Mouse (Mus musculus) forebrain, embryonic 14.5 days (tissue): ENCODE measurements around the gene Nek6. TPM values are rescaled to one million over a fixed set of nuclear protein-coding genes. Genes with fewer than 3 reads are reported as not detected.
A peak's percentile ranks its signal among the peaks of the same experiment; 100 is the strongest.

Experiments used
- ATAC-seq: fragments of 200-750 bp; cut with Nextera tagmentation; 2 replicates; pipeline ENCODE4 v1.8.0; 2017; ENCODE audit warnings: mild to moderate bottlenecking, moderate library complexity
- DNase-seq: peaks from one replicate; pipeline ENCODE4 v3.0.0-alpha.2; 2015; ENCODE audit warnings: low spot score
- H3K27ac ChIP-seq: fragments of 300-500 bp; sonication (generic); 2 replicates; pipeline ENCODE4 v1.5.1; 2014; ENCODE audit warnings: low read depth, mild to moderate bottlenecking, control low read depth, low read length, moderate library complexity
- H3K27me3 ChIP-seq: fragments of 300-500 bp; sonication (generic); replicated peaks from 2 replicates; pipeline ENCODE4 v1.6.1; 2014; ENCODE audit warnings: low read length, control low read depth, mixed read lengths; ENCODE audit not compliant: control insufficient read depth, insufficient read depth
- H3K36me3 ChIP-seq: fragments of 300-500 bp; sonication (generic); 2 replicates; pipeline ENCODE4 v1.6.1; 2014; ENCODE audit warnings: low read length, control low read depth; ENCODE audit not compliant: control insufficient read depth, insufficient read depth
- H3K4me1 ChIP-seq: fragments of 300-500 bp; sonication (generic); 2 replicates; pipeline ENCODE4 v1.6.1; 2014; ENCODE audit warnings: antibody characterized with exemption, low read length, control low read depth; ENCODE audit not compliant: control insufficient read depth, insufficient read depth
- H3K4me2 ChIP-seq: fragments of 300-500 bp; sonication (generic); 2 replicates; pipeline ENCODE4 v1.6.1; 2014; ENCODE audit warnings: mild to moderate bottlenecking, control low read depth, low read length
- H3K4me3 ChIP-seq: fragments of 300-500 bp; sonication (generic); 2 replicates; pipeline ENCODE4 v1.5.1; 2014; ENCODE audit warnings: low read depth, low read length, control low read depth
- H3K9ac ChIP-seq: fragments of 300-500 bp; sonication (generic); 2 replicates; pipeline ENCODE4 v1.6.1; 2014; ENCODE audit warnings: mild to moderate bottlenecking, low read length, control low read depth, moderate library complexity
- H3K9me3 ChIP-seq: fragments of 300-500 bp; sonication (generic); replicated peaks from 2 replicates; pipeline ENCODE4 v1.6.1; 2016; ENCODE audit warnings: low read length, control low read depth, mixed read lengths; ENCODE audit not compliant: control insufficient read depth
- WGBS: fragments of 180-500 bp; shearing (Covaris S2); extraction: QIAGEN DNeasy Blood & Tissue Kit; methylation state at CpG from one replicate; pipeline ENCODE4 v1.1.7; 2014; 5-methylcytosine and 5-hydroxymethylcytosine counted together
- polyA plus RNA-seq: library from polyadenylated mRNA; unstranded; fragments of >200 nt; fragmentation: Nextera tagmentation; extraction: Ambion mirVana; gene quantifications from 2 replicates; pipeline ENCODE4 v1.2.1, GENCODE M21; 2014

Gene Nek6
- polyA plus RNA-seq, 1 experiment from 2014 or later, result 96.7 TPM

DNA sequence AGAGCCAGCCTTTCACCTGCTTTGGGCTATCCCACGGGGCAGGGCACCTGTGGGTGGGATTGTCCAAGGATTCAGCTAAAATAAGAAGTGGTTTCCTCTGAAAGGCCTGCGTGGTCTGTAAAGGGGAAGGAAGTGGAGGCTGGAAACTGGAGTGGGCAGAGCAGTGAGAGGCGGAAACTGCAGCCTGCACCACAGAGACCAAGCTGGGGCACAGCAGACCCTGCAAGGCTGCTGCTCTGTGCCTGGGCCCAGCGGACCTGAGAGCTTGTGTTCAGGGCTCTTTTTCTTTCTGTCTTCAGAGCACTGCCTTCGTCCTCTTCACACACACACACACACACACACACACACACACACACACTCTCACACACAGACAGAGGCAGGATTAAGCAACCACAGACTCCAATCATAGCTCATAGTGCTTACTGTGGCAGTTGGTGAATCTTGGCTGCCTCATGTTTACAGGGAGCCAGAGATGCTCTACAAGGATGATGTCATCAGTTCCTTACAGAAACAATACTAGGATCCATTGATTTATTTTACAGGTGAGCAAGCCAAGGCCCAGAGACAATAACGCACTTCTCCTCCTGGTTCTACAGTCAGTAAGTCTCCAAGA is 30.2 kb upstream of the Nek6 start:
- Histone ChIP-seq H3K4me3 (no peak overlapping the region), H3K36me3 (no peaks in the 10 kb centered on the region), H3K4me1 (peaks cover 3% of the 10 kb centered on the region; the same call in 1 of the 2 replicates), H3K27me3 (no peaks in the 10 kb centered on the region), H3K27ac (no peak overlapping the region), H3K9me3 (no peaks in the 10 kb centered on the region), H3K4me2 (no peak overlapping the region), H3K9ac (no peak overlapping the region)
- DNase-seq (peak; percentile 25), ATAC-seq (no peak)
- 75% methylated on average over 6 of the region's 6 CpGs for WGBS

DNA sequence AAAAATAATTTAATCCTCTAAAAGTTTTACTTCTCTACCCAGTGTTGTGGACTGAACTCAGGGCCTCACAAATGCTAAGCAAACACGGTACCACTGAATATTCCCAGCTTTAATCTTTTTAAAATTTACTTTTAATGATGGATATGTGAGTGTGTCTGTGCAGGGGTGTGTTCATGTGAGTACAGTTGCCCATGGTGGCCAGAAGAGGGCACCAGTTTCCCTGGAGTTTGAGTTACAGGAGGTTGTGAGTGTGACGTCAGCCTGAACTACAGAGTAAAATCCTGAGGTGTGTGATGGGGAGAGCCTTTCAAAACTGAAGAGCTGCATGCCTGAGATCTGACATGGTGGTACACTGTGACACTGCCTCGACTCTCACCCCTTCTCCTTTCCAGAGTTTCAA is 29.3 kb upstream of the Nek6 start:
- H3K4me2 ChIP-seq, result no peak overlapping the region
- no peaks in the 10 kb centered on the region for H3K36me3 ChIP-seq
- WGBS, result 80% methylated on average over 3 of the region's 3 CpGs
- no peaks in the 10 kb centered on the region for H3K9me3 ChIP-seq
- DNase-seq (no peak), ATAC-seq (no peak)
- no peak overlapping the region for H3K4me3 ChIP-seq
- peaks cover 3% of the 10 kb centered on the region; the same call in 1 of the 2 replicates for H3K4me1 ChIP-seq
- H3K27me3 ChIP-seq, result no peaks in the 10 kb centered on the region
- H3K9ac ChIP-seq, result no peak overlapping the region
- no peak overlapping the region for H3K27ac ChIP-seq

DNA sequence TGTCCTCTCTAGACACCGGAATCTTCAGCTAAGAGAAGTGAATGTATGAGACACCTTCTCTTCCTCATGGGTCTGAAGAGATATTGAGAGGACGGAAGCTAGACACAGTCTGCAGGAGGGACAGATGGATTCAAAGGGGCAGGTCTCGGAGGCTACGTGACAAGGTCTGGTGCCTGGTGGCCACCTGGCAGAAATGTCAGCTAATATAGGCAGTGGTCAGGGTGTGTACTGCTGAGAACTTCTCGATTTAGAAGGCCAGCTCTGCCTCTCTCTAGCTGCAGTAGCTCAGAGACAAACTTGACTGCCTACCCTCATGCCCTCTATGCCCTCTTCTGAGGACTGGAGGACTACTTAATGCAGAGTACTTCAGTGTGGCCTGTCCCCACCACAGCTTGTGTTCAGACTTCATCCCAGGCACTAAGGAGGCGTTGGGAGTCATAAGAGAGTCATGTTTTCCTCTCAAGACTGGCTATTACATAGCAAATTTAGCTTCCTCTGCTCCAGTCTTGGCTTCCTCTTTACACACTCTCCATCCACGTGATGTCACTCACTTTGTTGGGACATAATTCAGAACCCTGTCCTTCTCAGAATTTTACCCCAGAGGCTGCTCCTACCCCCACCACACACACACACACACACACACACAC is 28.3 kb upstream of the Nek6 start:
- Histone ChIP-seq H3K36me3 (no peaks in the 10 kb centered on the region), H3K4me2 (no peak overlapping the region), H3K27ac (no peak overlapping the region), H3K9ac (no peak overlapping the region), H3K4me3 (no peak overlapping the region), H3K9me3 (no peaks in the 10 kb centered on the region), H3K27me3 (no peaks in the 10 kb centered on the region), H3K4me1 (peaks cover 3% of the 10 kb centered on the region; the same call in 1 of the 2 replicates)
- no peak for ATAC-seq
- 95% methylated on average over 7 of the region's 7 CpGs for WGBS
- no peak for DNase-seq

DNA sequence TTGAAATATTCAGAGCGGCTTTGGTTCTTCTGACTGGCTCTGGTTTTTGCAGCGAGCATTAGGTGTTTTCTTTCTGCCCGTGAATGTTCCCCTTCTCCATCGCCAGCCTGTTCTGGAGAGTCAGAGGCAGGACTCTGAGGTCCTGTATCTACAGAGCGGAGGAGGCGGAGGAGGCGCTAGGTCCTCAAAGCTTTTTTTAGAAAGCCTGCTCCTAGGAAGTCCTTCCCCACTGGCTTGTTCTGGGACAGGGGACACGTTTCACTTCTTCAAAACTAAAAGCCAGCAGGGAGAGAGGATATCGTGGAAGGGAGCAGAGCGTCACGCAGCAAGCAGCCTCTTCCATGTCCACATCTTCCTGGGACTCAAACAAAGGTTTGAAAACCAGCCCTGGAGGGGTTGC is 26.9 kb upstream of the Nek6 start:
- Histone ChIP-seq H3K4me3 (no peak overlapping the region), H3K4me1 (peaks cover 3% of the 10 kb centered on the region; the same call in 1 of the 2 replicates), H3K4me2 (no peak overlapping the region), H3K9ac (no peak overlapping the region), H3K9me3 (no peaks in the 10 kb centered on the region), H3K27me3 (no peaks in the 10 kb centered on the region), H3K36me3 (no peaks in the 10 kb centered on the region), H3K27ac (no peak overlapping the region)
- no peak for DNase-seq
- WGBS, result 80% methylated on average over 11 of the region's 11 CpGs
- ATAC-seq, result no peak

DNA sequence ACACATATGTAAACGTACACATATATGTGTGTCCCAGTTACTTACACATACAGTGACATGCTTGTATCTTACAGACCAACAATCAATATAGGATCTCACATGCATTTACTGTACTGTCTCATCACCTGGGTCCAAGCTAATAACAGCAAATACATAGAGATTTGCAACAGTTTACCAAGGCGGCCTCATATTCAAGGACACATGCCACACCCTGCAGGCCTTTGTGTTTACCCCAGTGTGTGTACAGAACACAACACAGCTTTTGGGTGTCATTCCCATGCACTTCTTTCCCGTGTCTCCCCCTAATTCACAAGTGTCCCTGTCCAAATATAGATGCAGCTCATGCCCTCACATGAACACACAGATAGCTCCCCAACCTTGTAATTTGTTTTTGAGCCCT is 26.0 kb upstream of the Nek6 start:
- ATAC-seq, result no peak
- no peak overlapping the region for H3K27ac ChIP-seq
- no peak overlapping the region for H3K4me2 ChIP-seq
- H3K27me3 ChIP-seq, result no peaks in the 10 kb centered on the region
- H3K9me3 ChIP-seq, result no peaks in the 10 kb centered on the region
- 82% methylated on average over 3 of the region's 3 CpGs for WGBS
- no peak for DNase-seq
- no peaks in the 10 kb centered on the region for H3K36me3 ChIP-seq
- no peak overlapping the region for H3K4me3 ChIP-seq
- peaks cover 3% of the 10 kb centered on the region; the same call in 1 of the 2 replicates for H3K4me1 ChIP-seq
- H3K9ac ChIP-seq, result no peak overlapping the region

DNA sequence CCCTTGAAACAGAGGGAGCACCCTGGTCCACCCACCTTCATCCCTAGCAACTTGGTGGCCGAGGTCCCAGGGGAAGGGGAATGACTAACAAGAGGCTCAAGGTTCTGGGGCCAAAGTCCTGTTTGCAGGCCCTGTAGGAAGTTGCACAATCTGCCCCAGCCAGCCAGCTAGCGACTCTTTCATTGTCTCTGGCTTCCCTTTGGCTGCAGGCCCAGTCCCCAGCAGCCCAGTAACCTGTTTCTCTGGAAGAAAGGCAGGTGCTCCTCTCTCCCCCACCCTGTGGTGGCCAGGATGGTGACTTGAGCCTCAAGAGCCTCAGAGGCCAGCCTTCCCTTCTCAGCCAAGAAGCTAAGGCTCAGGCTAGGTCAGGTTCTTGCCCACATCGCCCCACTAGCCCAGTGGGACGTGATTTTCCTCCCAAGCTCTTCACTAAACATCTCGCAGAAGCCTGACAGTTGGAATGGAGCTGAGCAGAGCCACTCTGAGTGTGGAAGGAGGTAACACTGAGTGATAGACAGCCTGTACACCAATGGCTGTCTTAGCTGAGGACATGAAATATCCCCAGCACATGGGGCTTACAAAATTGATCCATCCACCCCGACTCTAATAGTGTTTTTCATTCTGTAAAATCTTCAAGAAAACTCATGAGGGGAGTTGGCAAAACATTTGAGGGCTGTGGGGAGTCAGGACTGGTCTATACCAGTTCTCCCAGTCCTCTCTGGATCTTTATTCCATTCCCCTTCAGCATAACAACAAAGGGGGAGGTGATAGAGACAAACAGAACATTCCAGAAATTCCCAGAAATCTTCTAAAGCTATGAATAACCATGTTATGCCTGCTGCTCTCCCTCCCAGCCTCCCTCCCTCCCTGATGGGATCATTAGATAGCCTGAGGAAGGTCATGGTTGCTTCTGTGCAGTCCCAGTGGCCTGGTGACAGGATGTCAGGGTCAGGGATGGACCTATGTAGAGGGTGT is 25.2 kb upstream of the Nek6 start:
- no peak overlapping the region for H3K4me3 ChIP-seq
- H3K27me3 ChIP-seq, result no peaks in the 10 kb centered on the region
- H3K27ac ChIP-seq, result no peak overlapping the region
- no peak overlapping the region for H3K4me2 ChIP-seq
- WGBS, result 67% methylated on average over 6 of the region's 6 CpGs
- no peak for ATAC-seq
- peaks cover 3% of the 10 kb centered on the region; the same call in 1 of the 2 replicates for H3K4me1 ChIP-seq
- H3K36me3 ChIP-seq, result no peaks in the 10 kb centered on the region
- H3K9ac ChIP-seq, result no peak overlapping the region
- no peaks in the 10 kb centered on the region for H3K9me3 ChIP-seq
- DNase-seq, result peak; percentile 22

DNA sequence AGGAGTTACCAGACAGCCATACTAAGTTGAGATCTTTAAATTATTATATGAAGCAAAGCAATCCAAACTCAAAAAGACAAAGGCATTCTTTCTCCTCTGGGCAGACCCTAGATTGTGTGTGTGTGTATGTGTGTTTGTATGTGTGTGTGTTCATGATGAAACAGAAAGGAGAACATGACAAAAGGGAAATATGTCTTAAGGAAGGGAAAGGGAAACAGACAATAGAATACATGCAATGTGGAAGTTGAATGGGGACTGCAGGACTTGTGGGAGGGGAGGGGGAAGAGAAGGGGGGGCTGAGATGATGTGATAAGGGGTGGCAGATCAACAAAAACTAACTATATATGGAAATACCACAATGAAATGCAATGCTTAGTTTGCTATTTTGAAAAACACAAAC is 13.8 kb upstream of the Nek6 start:
- H3K36me3 ChIP-seq, result no peaks in the 10 kb centered on the region
- no peak overlapping the region for H3K27ac ChIP-seq
- no peak overlapping the region for H3K4me2 ChIP-seq
- no peaks in the 10 kb centered on the region for H3K4me1 ChIP-seq
- H3K27me3 ChIP-seq, result no peaks in the 10 kb centered on the region
- H3K4me3 ChIP-seq, result no peak overlapping the region
- DNase-seq, result no peak
- ATAC-seq, result no peak
- H3K9ac ChIP-seq, result no peak overlapping the region
- no peaks in the 10 kb centered on the region for H3K9me3 ChIP-seq

DNA sequence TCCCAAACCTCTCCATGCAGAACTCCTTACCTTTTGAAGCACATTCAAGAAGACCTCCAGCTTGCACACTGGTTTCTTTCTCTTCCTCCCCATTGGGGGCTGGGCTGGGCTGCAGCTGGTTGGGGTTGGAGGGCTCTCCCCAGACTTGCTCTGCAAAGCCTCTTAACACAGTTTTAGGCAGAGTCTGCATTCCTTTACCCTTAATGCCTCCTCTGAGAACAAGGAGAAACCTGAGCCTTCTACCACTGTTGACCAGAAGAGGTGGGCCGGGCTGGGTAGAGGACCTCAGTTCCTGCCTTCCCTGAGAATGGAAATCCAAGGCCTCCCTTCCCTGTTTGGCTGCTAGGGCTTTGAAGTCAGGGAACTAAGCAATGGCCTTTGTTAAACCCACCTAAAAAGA is 9.8 kb upstream of the Nek6 start:
- H3K4me2 ChIP-seq, result no peak overlapping the region
- H3K9ac ChIP-seq, result no peak overlapping the region
- H3K4me1 ChIP-seq, result no peaks in the 10 kb centered on the region
- no peak overlapping the region for H3K27ac ChIP-seq
- DNase-seq, result no peak
- H3K36me3 ChIP-seq, result no peaks in the 10 kb centered on the region
- H3K27me3 ChIP-seq, result no peaks in the 10 kb centered on the region
- ATAC-seq, result no peak
- H3K9me3 ChIP-seq, result no peaks in the 10 kb centered on the region
- 11% methylated on average over 1 of the region's 1 CpGs for WGBS
- H3K4me3 ChIP-seq, result no peak overlapping the region
